Comparison of ENCODE assay signal across 22 mouse cellular contexts in genomic region chr1:121227233-121227594, GRCm38 (mm10).
A peak's percentile ranks its signal among the peaks of the same experiment; 100 is the strongest.
DNase-seq lines count a peak whose midpoint lies in the region; ATAC-seq and TF ChIP-seq lines count a peak whose summit lies in the region.
"Had no signal": no experiment of that assay in that cellular context is flagged by ENCODE, and none has a peak within 500 bp of the region (broad histone marks: within the 10 kb centered on the region; RNA-seq: fewer than 3 reads in every experiment).

No protein-coding gene starts in this region.

- H3K79me2 ChIP-seq in liver, adult 2 months (ENCODE audit: control insufficient read depth, insufficient read depth, low read length) = no peaks in the 10 kb centered on the region

- no peaks in the 10 kb centered on the region for H3K27me3 ChIP-seq in liver, adult 2 months (ENCODE audit: control insufficient read depth, insufficient read depth, low read length)
- no peaks in the 10 kb centered on the region for H3K27me3 ChIP-seq in liver, postnatal 0 days (ENCODE audit: insufficient read depth, low read length)
- H3K27me3 ChIP-seq in hindbrain, embryonic 11.5 days (ENCODE audit: control insufficient read depth, insufficient read depth, low read length) = no peaks in the 10 kb centered on the region
- H3K27me3 ChIP-seq in hindbrain, embryonic 13.5 days = no peaks in the 10 kb centered on the region
- no peaks in the 10 kb centered on the region for H3K27me3 ChIP-seq in midbrain, embryonic 16.5 days (ENCODE audit: control insufficient read depth, insufficient read depth, low read depth, low read length)
- H3K27me3 ChIP-seq: CH12.LX; forebrain, embryonic 15.5 days; limb, embryonic 12.5 days; liver, embryonic 12.5 days; megakaryocyte, embryonic 14.5 days had no signal

- H3K4me3 ChIP-seq in liver, adult 2 months (ENCODE audit: insufficient read depth, low read depth, low read length) = no peak overlapping the region
- no peak overlapping the region for H3K4me3 ChIP-seq in liver, postnatal 0 days (ENCODE audit: low read depth, low read length)
- no peak overlapping the region for H3K4me3 ChIP-seq in hindbrain, embryonic 11.5 days (ENCODE audit: low read depth, low read length)
- H3K4me3 ChIP-seq in hindbrain, embryonic 13.5 days = no peak overlapping the region
- no peak overlapping the region for H3K4me3 ChIP-seq in midbrain, embryonic 16.5 days (ENCODE audit: low read depth, low read length)
- H3K4me3 ChIP-seq: forebrain, embryonic 15.5 days; limb, embryonic 12.5 days; liver, embryonic 12.5 days; megakaryocyte, embryonic 14.5 days had no signal

- no peak overlapping the region for H3K4me2 ChIP-seq in liver, postnatal 0 days (ENCODE audit: low read depth, low read length)
- no peak overlapping the region for H3K4me2 ChIP-seq in hindbrain, embryonic 11.5 days (replicated peaks; ENCODE audit: low read depth, low read length)
- peak overlapping the region; percentile 33 for H3K4me2 ChIP-seq in hindbrain, embryonic 13.5 days
- no peak overlapping the region; the same call in 1 of the 2 replicates for H3K4me2 ChIP-seq in midbrain, embryonic 16.5 days (ENCODE audit: low read length)
- H3K4me2 ChIP-seq: forebrain, embryonic 15.5 days; limb, embryonic 12.5 days; liver, embryonic 12.5 days had no signal

- 57% methylated on average over 6 of the region's 6 CpGs for WGBS in liver, adult 2 months
- WGBS in liver, postnatal 0 days (ENCODE audit: insufficient replicate concordance) = 64% methylated on average over 6 of the region's 6 CpGs
- 83% methylated on average over 6 of the region's 6 CpGs for WGBS in hindbrain, embryonic 11.5 days
- WGBS in hindbrain, embryonic 13.5 days = 61% methylated on average over 6 of the region's 6 CpGs
- WGBS in midbrain, embryonic 16.5 days = 81% methylated on average over 6 of the region's 6 CpGs

- no peak for TF ChIP-seq CTCF in liver, adult 2 months (IDR thresholded peaks at IDR 0.05; ENCODE audit: low read depth, low read length)
- no peak for TF ChIP-seq CTCF in liver, postnatal 0 days (IDR thresholded peaks at IDR 0.05; ENCODE audit: low read depth)

- no peak overlapping the region for H3K27ac ChIP-seq in liver, adult 2 months (replicated peaks; ENCODE audit: insufficient read depth, low read depth, low read length)
- no peak overlapping the region for H3K27ac ChIP-seq in liver, postnatal 0 days (ENCODE audit: low read depth)
- H3K27ac ChIP-seq in hindbrain, embryonic 11.5 days (ENCODE audit: low read depth, low read length) = 0 out of 2 replicates have a peak overlapping the region, but pooled peaks have one; percentile 24
- H3K27ac ChIP-seq in hindbrain, embryonic 13.5 days = peak overlapping the region; percentile 76
- H3K27ac ChIP-seq in midbrain, embryonic 16.5 days (ENCODE audit: low read length) = no peak overlapping the region
- H3K27ac ChIP-seq: forebrain, embryonic 15.5 days; limb, embryonic 12.5 days; liver, embryonic 12.5 days had no signal

- H3K9ac ChIP-seq in liver, adult 2 months (ENCODE audit: low read depth, low read length) = no peak overlapping the region
- no peak overlapping the region for H3K9ac ChIP-seq in liver, postnatal 0 days (replicated peaks)
- no peak overlapping the region for H3K9ac ChIP-seq in hindbrain, embryonic 11.5 days (ENCODE audit: low read depth, low read length)
- no peak overlapping the region for H3K9ac ChIP-seq in hindbrain, embryonic 13.5 days
- no peak overlapping the region for H3K9ac ChIP-seq in midbrain, embryonic 16.5 days (ENCODE audit: low read depth, low read length)
- H3K9ac ChIP-seq: forebrain, embryonic 15.5 days; limb, embryonic 12.5 days; liver, embryonic 12.5 days; lung, embryonic 14.5 days had no signal

- no peak for TF ChIP-seq POLR2A in liver, adult 2 months (IDR thresholded peaks at IDR 0.05; ENCODE audit: extremely low read depth, insufficient read depth, low read length)

- peak; percentile 12 for DNase-seq in liver, adult 2 months (ENCODE audit: extremely low read depth, low read depth, low spot score)
- DNase-seq in liver, postnatal 0 days = no peak
- peak; percentile 4 for DNase-seq in hindbrain, embryonic 11.5 days (ENCODE audit: low spot score)
- no peak for DNase-seq in frontal cortex, adult 2 months (ENCODE audit: extremely low spot score in 1 of 2, low spot score in 1 of 2)
- no peak for DNase-seq in adrenal gland, adult 8-10 months
- no peak for DNase-seq in kidney, adult 11 months
- DNase-seq: B cell, adult 2 months; cerebellum, adult 11 months; cerebellum, adult 9-11 months; gastrocnemius, postnatal 14 days; kidney, postnatal 36 days; right cerebral cortex, adult 18-20 months had no signal

- no peak for ATAC-seq in liver, postnatal 0 days
- ATAC-seq in hindbrain, embryonic 11.5 days (ENCODE audit: low FRiP score) = peak; percentile 73
- peak; percentile 26 for ATAC-seq in hindbrain, embryonic 13.5 days (ENCODE audit: low FRiP score)
- 0 out of 2 replicates have a peak, but pooled peaks have one; percentile 10 for ATAC-seq in midbrain, embryonic 16.5 days
- ATAC-seq: forebrain, embryonic 15.5 days; liver, embryonic 12.5 days; Patski had no signal

- no peaks in the 10 kb centered on the region for H3K36me3 ChIP-seq in liver, adult 2 months (ENCODE audit: control insufficient read depth, insufficient read depth, low read length)
- no peaks in the 10 kb centered on the region for H3K36me3 ChIP-seq in liver, postnatal 0 days (replicated peaks; ENCODE audit: insufficient read depth, low read length)
- H3K36me3 ChIP-seq in hindbrain, embryonic 11.5 days (ENCODE audit: control insufficient read depth, insufficient read depth, low read length) = no peaks in the 10 kb centered on the region
- H3K36me3 ChIP-seq in hindbrain, embryonic 13.5 days = no peaks in the 10 kb centered on the region
- H3K36me3 ChIP-seq in midbrain, embryonic 16.5 days (ENCODE audit: control insufficient read depth, insufficient read depth, low read length) = no peaks in the 10 kb centered on the region
- H3K36me3 ChIP-seq: forebrain, embryonic 15.5 days; G1E; limb, embryonic 12.5 days; liver, embryonic 12.5 days had no signal

- H3K4me1 ChIP-seq in liver, adult 2 months (ENCODE audit: control insufficient read depth, insufficient read depth, low read length) = no peaks in the 10 kb centered on the region
- no peaks in the 10 kb centered on the region for H3K4me1 ChIP-seq in liver, postnatal 0 days (ENCODE audit: insufficient read depth)
- H3K4me1 ChIP-seq in hindbrain, embryonic 11.5 days (replicated peaks; ENCODE audit: control insufficient read depth, insufficient read depth, low read length) = no peaks in the 10 kb centered on the region
- H3K4me1 ChIP-seq in hindbrain, embryonic 13.5 days (replicated peaks) = peaks cover 11% of the 10 kb centered on the region
- H3K4me1 ChIP-seq in midbrain, embryonic 16.5 days (ENCODE audit: control insufficient read depth, insufficient read depth, low read length) = peaks cover 3% of the 10 kb centered on the region
- H3K4me1 ChIP-seq: forebrain, embryonic 15.5 days; limb, embryonic 12.5 days; liver, embryonic 12.5 days; megakaryocyte, embryonic 14.5 days had no signal

- TF ChIP-seq EP300 in liver, postnatal 0 days (IDR thresholded peaks at IDR 0.05; ENCODE audit: low read depth) = no peak

- H3K9me3 ChIP-seq in liver, postnatal 0 days (ENCODE audit: low read length) = no peaks in the 10 kb centered on the region
- H3K9me3 ChIP-seq in hindbrain, embryonic 11.5 days (ENCODE audit: control insufficient read depth, low read length) = no peaks in the 10 kb centered on the region
- H3K9me3 ChIP-seq in hindbrain, embryonic 13.5 days = no peaks in the 10 kb centered on the region
- H3K9me3 ChIP-seq in midbrain, embryonic 16.5 days (replicated peaks; ENCODE audit: control insufficient read depth, low read length, poor library complexity, severe bottlenecking) = no peaks in the 10 kb centered on the region
- H3K9me3 ChIP-seq: forebrain, embryonic 15.5 days; limb, embryonic 12.5 days; liver, embryonic 12.5 days; megakaryocyte, embryonic 14.5 days had no signal

Comparison
In these comparisons a context has a peak if more than half of its experiments do, and no peak if none do; other contexts are left out.
1. DNase-seq: peak in liver, adult 2 months (single experiment) and hindbrain, embryonic 11.5 days (single experiment); none in liver, postnatal 0 days (single experiment), frontal cortex, adult 2 months (0 of 2), adrenal gland, adult 8-10 months (single experiment) and kidney, adult 11 months (single experiment).
2. H3K27ac ChIP-seq: peak in hindbrain, embryonic 11.5 days (single experiment) and hindbrain, embryonic 13.5 days (single experiment); none in liver, adult 2 months (single experiment), liver, postnatal 0 days (single experiment) and midbrain, embryonic 16.5 days (single experiment).